Mouse (Mus musculus) cerebellum, adult 9-11 months (tissue): ENCODE measurements at regions not wholly inside any gene's neighbourhood (a gene's known extent, or its start where the extent isn't known, plus 50 kb on each side); places are given as distances from the start of the nearest gene placed in this dataset.
A peak's percentile ranks its signal among the peaks of the same experiment; 100 is the strongest.
"Not testable (repeated sequence)": the region's sequence is repeated elsewhere in the genome, so short reads cannot be mapped to it uniquely, and the experiment has no call there.

Source experiments
- DNase-seq: peaks from one replicate; pipeline ENCODE4 v3.0.0; 2022

DNA sequence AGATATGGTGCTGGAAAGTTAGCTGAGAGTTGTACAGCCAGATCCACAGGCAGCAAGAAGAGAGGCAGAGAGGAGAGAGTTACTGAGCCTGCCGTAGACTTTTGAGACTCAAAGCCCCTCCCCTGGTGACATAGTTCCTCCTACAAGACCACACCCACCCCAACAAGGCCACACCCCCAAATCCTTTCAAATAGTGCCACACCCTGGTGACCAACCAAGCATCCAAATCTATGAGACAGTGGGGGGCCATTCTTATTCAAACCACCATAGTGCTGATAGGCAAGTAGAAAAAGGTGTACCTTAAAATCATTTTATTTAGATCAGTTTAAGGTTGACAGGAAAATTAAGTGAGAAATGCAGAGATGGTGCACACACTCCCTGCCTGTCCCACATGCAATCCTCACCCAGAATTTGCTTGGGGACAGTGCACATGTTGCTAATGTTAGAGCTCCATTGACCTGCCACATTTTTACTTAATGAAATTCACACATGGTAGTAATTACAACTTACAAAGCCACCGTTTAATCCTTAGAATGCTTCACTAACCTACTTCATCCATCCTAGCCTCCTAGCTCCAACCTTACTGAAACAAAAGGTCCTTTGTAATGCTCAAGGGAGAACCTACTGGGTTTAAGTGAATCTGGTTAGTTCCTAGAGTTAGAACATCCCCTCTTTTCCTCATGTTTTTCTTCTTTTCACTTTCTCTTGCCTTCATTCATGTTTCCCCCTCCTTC, 86.5 kb downstream of the Phlda1 start:
- DNase-seq, result no peak

DNA sequence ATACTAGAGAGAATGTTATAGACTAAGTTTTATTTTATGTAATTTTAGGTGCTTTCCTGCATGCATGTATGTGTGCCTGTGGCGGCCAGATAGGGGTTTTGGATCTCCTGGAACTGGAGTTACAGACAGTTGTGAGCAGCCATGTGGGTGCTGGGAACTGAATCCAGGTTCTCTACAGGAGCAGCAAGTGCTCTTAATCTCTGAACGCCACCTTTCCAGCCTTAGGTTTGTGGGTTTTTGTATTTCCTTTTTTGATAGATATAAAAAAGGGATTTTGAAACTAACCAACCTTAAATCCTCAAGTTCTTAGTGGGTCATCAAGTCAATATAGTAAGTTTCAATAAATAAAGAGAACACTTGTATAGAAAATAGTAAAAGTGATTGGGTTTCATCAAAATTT, 87.2 kb downstream of the Phlda1 start:
- no peak for DNase-seq

DNA sequence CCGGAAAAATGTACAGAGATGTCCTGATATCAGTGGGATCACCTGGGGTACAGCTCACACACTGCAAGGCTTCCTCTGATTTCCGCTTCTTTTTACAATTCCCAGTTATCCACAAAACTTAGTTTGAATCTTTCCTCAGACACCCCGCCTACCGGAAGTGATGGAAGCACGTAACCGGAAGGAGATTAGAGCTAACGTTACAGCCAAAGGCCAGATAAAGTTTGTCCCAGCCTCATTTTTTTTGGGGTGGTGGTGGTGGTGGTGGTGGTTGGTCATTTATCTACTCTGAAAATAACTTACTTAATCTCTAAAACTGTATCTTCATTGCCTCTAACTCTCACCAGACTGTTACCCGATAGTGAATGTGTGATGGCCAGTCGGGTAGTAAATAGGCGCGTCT, 88.1 kb downstream of the Phlda1 start:
- no peak for DNase-seq

DNA sequence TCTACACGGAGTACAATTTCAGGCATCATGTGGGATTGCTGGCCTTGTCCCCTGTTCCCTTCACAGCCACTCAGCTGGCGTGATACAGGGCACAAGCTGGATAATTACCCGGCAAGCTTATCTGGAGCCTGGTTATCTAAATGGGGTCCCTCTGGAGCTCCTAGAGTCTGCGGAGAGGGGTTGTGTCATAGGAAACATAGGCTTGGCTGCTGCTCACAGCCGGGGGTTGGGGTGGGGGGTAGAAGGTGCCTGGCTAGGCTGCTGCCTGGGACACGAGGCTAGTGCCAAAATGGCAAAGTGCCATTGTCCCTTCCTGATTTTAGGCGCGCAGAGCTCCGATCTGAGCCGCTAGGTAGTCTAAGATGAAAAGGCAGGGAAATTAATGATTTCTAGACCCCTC, 88.6 kb downstream of the Phlda1 start:
- DNase-seq, result no peak

DNA sequence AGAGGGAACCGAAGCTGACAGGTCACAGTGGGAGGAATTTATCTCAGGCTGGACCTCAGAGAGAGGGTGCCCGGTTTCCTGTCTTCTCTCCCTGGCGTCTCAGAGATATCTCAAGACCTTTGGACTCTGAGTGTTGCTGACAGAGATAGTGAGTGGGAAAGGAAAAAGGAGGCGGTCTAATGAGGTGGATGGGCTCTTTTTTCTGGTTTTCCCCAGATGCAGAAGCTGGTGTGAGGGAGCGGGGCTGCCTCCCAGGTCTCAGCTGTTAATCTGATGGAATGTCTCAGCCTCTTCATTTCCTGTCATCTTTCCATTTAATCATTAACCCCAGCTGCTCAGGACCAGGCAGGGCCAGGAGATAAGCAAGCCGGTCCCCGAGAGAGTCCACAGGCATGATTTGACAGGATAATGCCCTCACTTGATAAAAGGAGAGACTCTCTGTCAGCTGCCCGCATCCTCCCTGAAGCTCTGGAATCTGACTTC, 89.5 kb downstream of the Phlda1 start:
- no peak for DNase-seq

DNA sequence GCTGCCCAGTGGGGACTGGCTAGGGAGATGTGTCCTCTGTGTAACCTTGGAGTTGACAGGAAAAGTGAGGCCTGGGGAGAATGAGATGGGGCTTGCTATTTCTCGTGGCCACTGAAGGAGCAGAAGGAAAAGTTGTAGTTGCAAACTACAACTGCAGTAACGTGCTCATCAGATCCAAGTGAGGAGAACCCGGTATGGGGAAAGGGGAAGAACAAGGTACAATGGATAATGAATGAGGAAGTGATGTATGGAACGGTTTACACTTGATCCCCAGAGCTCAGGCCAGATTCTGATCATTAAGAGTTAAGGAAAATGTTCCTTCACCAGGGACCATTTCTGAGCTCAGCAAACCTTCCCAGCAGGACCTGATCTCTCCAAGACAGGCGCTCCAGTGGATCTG, 92.6 kb downstream of the Phlda1 start:
- no peak for DNase-seq

DNA sequence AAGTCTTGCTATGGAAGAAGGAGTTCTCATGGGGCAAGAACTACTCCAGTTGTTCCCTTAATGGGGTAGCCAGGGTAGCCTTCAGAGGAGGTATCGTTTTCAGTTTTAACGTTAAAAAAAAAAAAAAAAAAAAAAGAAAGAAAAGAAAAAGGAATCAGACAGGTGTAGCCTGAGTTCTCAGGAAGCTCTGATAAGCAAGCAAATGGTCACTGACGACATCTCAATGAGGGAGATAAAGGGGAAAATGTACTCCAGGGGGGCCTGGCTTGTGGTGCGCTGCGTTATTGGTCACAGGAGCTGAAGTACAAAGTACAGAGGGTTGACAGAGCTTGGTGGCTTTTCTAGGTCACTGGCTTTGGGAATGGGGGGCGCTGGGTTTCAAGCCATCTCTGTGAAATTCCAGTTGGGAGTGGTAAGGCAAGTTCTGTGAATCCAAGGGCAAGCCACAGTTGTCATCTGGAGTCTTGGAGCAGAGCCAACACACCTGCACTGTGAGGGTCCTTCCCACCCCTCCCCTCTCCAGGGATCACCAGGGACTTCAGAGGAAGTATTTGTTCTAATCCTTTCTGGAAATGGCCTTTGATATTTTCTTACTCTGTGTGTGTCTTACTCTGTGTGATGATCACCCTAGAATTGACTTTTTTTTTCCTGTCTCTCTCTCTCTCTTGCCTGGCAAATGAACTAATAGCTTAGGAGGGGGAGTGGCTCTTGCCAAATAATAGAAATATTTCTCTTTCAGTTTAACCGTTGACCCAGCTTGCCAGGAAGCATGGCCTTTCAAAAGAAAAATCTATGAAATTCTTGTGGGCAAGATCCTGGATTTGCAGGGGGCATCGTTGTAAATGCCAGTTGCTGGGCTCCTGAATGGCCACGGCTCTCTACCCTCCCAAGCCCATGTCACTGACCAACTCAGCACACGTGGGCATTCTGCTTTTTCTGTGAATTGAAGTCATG, 93.5 kb downstream of the Phlda1 start:
- DNase-seq, result no peak

DNA sequence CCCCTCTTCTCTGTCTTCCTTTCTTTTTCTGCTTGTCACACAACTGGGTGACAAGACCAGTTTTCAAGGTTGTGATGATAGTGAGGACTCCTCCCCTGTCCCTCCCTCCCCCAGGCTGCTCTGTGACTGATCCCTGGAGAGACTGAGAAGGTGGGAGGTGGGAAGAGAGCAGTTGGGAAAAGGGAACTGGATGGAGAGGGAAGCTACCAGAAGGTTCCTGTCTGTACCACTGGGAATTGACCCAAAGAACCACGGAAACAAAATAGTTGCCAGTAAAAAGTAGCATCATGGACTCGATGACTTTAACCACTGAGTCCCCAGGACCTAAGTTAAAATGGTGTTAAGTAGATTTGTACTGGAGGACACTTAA, 94.2 kb downstream of the Phlda1 start:
- DNase-seq, result no peak

DNA sequence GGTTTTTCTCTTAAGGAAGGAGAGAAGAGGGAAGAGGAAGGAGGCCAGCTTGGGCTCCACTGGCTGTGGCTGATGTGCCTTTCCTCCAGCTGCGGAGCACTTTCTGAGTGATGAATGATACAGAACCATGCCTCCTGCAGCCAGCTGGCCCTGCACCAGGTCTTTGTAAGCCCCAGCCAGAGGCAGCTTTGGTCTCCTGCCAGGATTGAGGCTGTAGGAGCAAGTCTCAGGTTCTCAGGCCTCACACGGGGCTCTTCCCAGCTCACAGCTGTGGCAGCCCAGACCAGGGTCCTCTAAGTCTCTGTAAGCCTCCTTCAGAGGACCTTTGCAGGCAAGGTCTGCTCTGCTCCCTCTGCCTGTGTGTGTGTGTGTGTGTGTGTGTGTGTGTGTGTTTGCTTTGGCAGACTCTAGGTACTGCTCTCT, 94.6 kb downstream of the Phlda1 start:
- peak; percentile 11 for DNase-seq

DNA sequence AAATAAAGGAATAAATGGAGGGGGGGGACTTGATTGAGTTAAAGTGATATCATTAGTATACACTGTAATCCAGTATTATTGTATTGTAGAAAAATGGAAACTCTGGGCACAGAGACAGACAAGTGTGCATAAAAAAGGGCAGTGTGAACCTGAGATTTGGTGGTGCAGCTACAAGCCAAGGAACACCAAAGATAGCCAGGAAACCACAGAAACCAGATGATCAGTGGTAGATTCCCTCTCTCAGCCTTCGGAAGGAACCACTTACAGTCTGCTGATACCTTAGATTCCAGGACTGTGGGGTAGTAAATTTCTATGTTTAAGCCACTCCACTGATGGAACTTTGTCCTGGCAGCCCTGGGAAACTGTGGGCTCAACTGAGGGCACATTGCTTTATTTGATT, 97.1 kb downstream of the Phlda1 start:
- no peak for DNase-seq

DNA sequence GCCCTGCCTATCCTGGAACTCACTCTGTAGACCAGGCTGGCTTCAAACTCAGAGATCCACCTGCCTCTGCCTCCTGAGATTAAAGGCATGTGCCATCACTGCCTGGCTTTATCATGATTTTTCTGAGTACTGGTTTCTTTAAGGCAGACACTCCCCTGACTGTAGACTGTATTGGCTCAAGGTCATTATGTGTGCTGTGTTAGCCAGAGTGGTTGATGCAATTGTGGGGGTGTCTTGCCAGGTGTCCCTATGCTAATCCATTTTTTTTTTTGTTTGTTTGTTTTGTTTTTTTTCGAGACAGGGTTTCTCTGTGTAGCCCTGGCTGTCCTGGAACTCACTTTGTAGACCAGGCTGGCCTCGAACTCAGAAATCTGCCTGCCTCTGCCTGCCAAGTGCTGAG, 101.3 kb downstream of the Phlda1 start:
- DNase-seq, result not testable (repeated sequence)

DNA sequence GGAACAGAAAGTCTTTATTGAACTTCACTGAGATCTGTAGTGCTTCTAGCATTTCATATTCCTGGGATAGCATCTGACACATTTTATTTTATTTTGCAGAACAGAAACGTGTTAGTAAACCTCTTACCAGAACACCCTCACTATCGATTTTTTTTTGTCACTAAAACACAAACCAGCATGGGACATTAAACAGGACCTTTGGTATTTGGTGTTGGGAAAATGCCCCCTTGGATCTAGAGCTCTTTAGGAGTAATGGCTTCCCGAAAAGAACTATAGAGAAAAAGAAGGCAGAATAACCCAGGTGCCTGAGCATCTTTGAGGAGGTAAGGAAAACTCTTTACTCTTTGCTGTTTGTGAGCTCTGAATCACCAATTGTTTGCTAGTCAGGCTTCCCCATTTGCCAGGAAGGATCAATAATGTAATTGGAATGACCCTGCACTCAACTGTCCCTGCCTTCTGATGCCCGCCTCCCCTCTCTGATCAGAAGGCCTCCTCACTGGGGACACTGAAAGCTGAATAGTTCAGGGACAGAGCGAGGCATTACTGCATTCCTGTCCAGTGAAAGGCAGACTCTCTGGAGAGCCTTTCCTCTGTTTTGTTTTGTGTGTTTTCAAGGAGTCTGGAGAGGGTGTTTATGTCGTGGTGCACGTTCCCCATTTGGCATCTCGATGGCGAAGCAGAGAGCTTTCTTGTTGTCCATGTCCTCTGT, 102.5 kb downstream of the Phlda1 start:
- DNase-seq, result no peak

DNA sequence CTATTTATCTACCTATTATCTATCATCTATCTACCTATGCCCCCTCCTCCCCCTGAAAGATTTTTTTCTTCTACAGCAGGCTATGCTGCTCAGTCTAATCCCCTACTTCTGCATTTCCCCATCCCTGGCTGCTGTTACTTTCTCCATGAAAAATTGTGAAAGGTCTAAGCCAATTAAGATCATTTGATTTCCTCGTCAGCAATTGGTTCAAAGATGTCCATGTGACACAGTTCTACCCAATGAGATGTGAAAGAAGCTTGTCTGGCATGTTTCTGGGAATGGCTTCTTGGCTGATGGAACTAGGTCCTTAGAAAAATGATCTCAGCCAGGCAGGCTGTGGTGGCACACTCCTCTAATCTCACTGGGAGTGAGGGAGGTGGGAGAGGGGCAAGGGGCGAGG, 103.8 kb downstream of the Phlda1 start:
- DNase-seq, result no peak

DNA sequence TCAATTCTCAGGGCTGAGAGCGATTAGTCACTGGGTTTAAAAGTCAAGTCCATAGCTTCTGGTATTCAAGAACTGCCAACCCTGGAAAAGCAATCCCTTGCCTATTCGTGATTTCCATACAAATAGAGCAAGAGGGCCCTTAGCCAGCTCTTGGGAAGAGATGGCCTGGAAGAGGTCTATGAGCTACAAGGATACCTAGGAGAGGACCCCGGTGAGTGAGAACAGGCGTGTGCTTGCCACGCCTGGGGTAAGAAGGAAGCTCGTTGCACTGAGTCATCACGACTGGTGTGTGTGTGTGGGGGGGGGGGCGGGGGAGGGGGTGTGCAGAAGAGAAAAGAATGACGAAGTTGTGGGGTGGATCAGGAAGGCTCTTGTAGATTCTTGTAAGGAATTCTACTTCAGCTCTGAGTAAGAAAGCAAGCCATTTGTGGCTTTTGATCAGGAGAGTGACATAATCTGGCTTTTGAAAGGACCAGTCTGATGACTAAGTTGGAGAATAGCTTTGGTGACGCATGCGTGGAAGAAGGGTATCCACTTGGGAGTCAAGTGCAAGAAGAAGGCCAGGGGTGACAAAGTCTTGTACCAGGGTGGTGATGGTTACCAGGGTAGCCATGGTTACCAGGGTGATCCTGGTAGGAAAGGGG, 113.7 kb downstream of the Phlda1 start:
- DNase-seq, result no peak

DNA sequence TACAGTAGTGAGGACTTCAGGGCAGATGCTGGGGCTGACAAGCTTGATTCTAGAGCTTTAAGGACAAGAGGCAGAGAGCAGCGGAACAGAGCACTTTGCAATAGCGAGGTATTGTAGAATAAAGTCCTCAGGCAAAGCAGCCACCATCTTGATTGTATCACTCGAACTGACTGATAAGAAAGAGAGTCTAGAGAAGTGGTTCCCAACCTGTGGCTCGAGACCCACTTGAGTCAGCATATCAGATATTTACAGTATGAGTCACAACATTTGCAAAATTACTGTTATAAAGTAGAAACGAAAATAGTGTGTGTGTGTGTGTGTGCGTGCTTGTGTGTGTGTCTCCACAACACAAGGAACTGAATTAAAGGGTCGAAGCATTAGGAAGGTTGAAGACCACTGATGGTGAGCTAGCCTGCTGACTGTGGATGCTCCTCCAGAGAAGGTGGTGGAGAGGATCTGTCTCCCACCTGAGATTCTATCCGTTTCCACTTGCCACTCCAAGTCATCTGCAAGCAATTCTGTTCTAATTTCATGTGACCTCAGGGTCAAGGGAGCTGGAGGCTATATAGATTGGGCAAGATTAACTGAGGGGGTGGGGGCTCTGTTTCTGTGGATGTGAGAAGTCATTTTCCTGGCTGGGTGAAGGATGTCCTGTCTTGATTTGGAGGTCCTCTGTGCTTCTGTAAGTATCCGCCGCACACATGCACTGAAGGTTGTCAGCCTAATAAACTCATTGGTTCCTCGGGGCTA, 115.0 kb downstream of the Phlda1 start:
- DNase-seq, result no peak

DNA sequence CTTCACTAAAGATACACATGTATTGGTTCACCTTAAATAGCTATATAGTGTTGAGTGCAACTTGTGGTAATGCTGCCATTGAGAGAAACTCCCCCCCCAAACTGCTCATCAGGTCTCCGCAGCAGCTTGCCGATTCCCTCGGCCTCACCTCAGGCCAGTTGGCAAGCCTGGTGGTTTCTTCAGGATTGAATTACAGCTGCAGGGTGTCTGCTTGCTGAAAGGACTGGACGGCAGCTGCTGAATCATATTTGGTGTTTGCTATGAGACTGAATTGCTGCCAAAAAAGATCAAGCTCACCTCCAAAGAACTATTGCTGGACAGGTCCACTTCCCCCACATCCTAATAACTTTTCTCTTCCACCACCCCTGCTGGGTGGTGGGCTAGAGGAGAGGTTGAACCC, 116.7 kb downstream of the Phlda1 start:
- no peak for DNase-seq

DNA sequence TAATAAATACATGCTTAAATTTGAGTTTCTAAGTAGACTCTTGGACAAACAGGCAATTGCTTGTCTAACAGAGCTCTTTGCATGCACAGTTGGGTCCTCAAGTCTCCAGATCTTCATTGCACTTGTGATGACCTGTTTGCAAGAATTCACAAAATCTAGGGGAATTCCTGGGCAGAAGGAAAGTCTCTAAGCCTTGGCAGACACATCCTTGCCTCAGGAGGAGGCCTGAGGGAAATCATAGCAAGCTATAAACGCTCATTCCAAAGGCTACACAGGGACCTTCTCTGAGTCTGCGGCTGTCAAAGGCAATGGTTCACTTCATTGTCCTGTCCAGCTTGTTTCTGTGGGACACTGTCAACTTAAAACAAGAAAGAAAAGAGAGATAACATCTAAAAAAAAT, 117.9 kb downstream of the Phlda1 start:
- no peak for DNase-seq

DNA sequence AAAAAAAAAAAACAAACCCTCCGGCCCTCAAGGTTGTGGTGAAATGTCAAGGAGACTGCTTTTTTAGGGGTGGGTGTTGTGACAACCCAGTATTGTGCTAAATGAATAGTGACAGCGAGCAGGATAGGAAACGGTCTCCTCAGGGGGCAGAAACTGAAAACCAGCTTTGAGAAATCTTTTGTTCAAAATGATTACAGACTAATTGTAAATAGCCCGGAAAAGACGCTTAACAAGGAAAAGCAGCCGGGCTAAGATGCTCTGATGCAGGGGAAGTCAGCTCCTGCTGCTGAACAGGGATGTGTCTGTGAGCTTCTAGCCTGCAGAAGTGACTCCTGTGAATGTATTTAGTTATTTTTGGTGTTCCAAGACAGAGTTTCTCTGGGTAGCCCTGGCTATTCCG, 118.5 kb downstream of the Phlda1 start:
- no peak for DNase-seq

DNA sequence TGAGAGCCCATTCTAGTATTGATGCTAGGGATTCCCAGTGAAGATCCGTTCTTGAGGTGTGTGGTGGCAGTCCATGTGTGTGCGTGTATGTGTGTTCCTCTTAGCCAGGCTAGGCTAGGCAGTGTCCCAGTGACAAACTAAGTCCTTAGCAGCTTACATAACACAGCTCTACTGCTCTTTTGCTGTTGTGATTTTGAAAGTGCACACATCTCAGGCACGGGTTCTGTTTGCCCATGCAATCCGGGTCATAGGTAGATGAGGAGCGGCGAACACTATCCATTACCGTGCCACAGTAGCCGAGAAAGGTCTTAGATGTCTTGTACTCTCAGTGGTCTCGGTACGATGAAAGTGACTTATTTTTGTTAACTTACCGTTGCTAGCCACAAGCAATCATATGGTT, 119.5 kb downstream of the Phlda1 start:
- DNase-seq, result no peak

DNA sequence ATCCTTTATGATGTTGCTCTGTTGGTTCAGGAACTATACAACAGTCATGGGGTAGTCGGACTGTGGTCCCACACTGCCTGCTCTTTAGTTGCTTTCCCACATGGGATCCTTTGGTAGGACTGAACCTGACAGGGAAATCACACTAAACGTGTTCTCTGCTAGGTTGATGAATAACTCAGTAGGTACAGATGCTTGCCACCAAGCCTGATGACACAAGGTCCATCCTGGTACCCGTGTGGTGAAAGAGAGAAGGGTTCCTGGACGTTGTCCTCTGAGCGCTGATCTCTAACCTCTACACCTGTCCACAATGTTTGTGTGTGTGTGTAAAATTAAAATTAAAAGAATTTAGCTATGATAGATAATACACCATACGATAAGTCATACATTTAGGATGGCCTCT, 119.9 kb downstream of the Phlda1 start:
- DNase-seq, result no peak

DNA sequence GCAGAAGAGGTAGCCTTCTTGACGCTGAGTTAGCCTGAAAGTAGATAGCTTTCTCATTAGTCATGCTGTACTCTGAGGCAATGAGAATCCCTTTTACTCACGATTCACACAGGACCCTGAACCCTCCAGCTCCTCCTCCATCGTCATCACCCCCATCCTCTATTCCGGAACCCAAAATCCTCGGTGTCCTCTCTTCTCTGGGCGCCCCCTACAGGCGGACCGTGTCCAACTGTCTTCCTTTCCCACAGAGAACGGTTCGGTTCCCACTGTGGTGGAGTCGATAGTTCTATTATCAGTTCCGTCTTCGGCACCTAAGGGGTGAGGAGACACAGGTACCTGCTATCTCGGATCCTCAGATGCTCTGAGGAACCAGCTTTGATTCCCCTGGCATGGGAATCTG, 130.2 kb downstream of the Phlda1 start:
- no peak for DNase-seq

DNA sequence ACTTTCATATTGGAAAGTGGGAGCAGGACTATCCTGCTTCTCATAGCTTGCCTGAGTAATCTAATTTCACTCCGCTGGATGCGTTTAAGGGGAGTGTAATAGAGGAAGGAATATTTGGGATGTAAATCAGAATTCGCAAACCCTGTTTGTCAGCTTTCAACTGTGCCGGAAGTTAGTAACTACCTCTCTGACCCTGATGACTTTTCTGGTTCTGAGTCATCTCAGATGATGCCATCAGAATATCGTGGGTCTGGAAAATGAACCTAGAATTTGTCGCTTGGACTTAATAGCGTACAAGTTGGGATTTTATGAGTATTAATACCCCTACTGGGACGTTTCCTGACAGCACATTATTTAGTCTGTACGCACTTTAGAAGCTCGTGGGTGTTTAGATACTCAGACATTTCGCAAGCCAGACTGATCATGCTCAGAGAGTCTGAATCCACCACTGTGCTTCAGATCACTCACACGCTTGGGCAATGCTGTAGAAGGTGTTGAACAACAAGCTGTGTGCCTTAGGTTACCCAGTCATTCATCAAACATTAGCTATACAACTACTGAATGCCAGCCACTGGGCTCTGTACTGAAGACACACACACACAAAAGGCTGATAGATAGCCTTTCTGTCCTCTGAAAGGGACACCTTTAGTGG, 131.1 kb downstream of the Phlda1 start:
- no peak for DNase-seq
